Mouse (Mus musculus) neural tube, embryonic 11.5 days (tissue): Measurements from ENCODE around the gene Ptpro. TPM values are rescaled to one million over a fixed set of nuclear protein-coding genes. Genes with fewer than 3 reads are reported as not detected.

Experiments
- ATAC-seq: fragments of 200-750 bp; cut with Nextera tagmentation; 2 replicates; pipeline ENCODE4 v1.8.0; 2017; ENCODE audit warnings: moderate number of reproducible peaks, mild to moderate bottlenecking, moderate TSS enrichment, moderate library complexity; ENCODE audit not compliant: insufficient read depth, low FRiP score, low TSS enrichment
- DNase-seq: peaks from one replicate; pipeline ENCODE4 v3.0.0-alpha.2; 2015; ENCODE audit warnings: low spot score
- H3K27ac ChIP-seq: fragments of 300-500 bp; sonication (generic); 2 replicates; pipeline ENCODE4 v1.5.1; 2014; ENCODE audit warnings: low read depth, mild to moderate bottlenecking, low read length
- H3K27me3 ChIP-seq: fragments of 300-500 bp; sonication (generic); 2 replicates; pipeline ENCODE4 v1.6.1; 2014; ENCODE audit warnings: mild to moderate bottlenecking, low read length, mixed read lengths; ENCODE audit not compliant: control insufficient read depth, insufficient read depth
- H3K36me3 ChIP-seq: fragments of 300-500 bp; sonication (generic); 2 replicates; pipeline ENCODE4 v1.6.1; 2014; ENCODE audit warnings: mild to moderate bottlenecking, low read length, moderate library complexity, mixed read lengths; ENCODE audit not compliant: control insufficient read depth, insufficient read depth
- H3K4me1 ChIP-seq: fragments of 300-500 bp; sonication (generic); 2 replicates; pipeline ENCODE4 v1.6.1; 2014; ENCODE audit warnings: low read length, mixed read lengths; ENCODE audit not compliant: control insufficient read depth, insufficient read depth
- H3K4me2 ChIP-seq: fragments of 300-500 bp; sonication (generic); 2 replicates; pipeline ENCODE4 v1.6.1; 2014; ENCODE audit warnings: low read depth, mild to moderate bottlenecking, moderate library complexity
- H3K4me3 ChIP-seq: fragments of 300-500 bp; sonication (generic); 2 replicates; pipeline ENCODE4 v1.5.1; 2014; ENCODE audit warnings: low read depth, low read length
- H3K9ac ChIP-seq: fragments of 300-500 bp; sonication (generic); 2 replicates; pipeline ENCODE4 v1.6.1; 2014; ENCODE audit warnings: mild to moderate bottlenecking, low read length
- H3K9me3 ChIP-seq: fragments of 300-500 bp; sonication (generic); 2 replicates; pipeline ENCODE4 v1.6.1; 2016; ENCODE audit warnings: low read length; ENCODE audit not compliant: control insufficient read depth
- WGBS: fragments of 180-500 bp; shearing (Covaris S2); extraction: QIAGEN DNeasy Blood & Tissue Kit; methylation state at CpG from one replicate; pipeline ENCODE4 v1.1.7; 2014; 5-methylcytosine and 5-hydroxymethylcytosine counted together
- polyA plus RNA-seq: library from polyadenylated mRNA; unstranded; fragments of >200 nt; fragmentation: Nextera tagmentation; extraction: Ambion mirVana; gene quantifications from 2 replicates; pipeline ENCODE4 v1.2.1, GENCODE M21; 2014

Gene Ptpro
- polyA plus RNA-seq, 1 experiment from 2014 or later, result 18.5 TPM

DNA sequence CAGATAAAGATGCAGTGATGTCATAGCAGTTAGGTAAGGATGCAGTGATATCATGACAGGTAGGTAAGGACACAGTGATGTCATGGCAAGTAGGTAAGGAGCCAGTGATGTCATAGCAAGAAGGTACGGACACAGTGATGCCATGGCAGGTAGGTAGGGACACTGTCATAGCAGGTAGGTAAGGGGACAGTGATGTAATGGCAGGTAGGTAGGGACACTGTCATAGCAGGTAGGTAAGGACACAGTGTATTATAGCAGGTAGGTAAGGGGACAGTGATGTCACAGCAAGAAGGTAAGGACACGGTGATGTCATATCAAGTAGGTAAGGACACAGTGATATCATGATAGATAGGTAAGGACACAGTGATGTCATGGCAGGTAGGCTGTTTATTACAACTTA is 244.4 kb downstream of the Ptpro start:
- Histone ChIP-seq H3K4me2 (no peak overlapping the region), H3K4me1 (no peaks in the 10 kb centered on the region), H3K27ac (no peak overlapping the region), H3K9me3 (no peaks in the 10 kb centered on the region), H3K4me3 (no peak overlapping the region), H3K9ac (no peak overlapping the region), H3K36me3 (no peaks in the 10 kb centered on the region), H3K27me3 (no peaks in the 10 kb centered on the region)
- ATAC-seq (no peak), DNase-seq (no peak)
- 99% methylated on average over 2 of the region's 2 CpGs for WGBS

DNA sequence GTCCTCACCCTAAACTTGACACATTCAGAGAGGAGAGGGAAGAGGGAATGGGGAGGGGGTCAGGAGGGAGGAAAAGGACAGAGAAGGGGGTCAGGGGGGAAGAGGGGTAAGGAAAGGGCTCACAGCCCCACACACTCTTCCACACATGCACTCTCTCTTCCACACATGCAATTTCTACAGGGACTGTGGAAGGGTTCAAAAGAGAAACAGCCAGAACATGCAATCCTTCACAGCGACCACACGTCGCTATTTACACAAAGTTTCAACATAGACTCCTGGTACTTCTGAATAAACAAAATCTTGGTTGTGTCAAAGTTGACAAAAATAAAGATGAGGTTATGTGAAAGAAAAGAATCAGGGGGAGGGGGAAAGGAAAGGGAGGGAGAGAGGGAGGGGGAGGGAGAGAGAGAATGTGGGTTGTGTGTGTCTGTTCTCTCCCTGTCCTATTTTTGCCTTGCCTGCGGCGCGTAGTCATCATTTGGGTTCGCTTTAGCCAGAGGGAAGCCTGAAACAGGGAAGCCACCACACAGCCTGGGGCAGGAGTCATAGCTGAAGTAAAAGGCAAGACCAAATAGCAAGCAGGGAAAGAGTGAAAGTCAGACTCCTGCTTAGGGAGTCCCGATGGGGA is 245.2 kb downstream of the Ptpro start:
- ATAC-seq (no peak), DNase-seq (no peak)
- 93% methylated on average over 8 of the region's 8 CpGs for WGBS
- Histone ChIP-seq H3K9me3 (no peaks in the 10 kb centered on the region), H3K27me3 (no peaks in the 10 kb centered on the region), H3K9ac (no peak overlapping the region), H3K36me3 (no peaks in the 10 kb centered on the region), H3K27ac (no peak overlapping the region), H3K4me2 (no peak overlapping the region), H3K4me1 (no peaks in the 10 kb centered on the region), H3K4me3 (no peak overlapping the region)

DNA sequence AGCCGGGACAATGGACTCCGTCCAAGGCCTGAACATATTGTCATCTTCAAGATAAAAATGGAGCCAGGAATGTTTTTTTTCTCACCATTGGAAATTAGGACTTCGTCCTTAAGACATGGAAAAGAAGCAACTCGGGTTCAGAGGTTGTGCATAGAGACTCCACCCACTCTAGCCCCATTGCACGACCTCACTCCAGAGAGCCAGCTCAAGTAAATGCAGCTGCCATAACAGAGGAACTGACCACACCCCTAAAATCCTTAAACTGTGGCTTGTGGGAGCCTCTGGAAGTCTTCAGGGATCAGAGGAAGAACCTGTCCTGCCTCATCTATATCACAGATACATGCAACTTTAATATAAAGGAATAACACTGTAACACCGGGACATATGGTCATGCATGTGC is 246.7 kb downstream of the Ptpro start:
- 77% methylated on average over 6 of the region's 6 CpGs for WGBS
- Histone ChIP-seq H3K4me3 (no peak overlapping the region), H3K4me1 (no peaks in the 10 kb centered on the region), H3K9me3 (no peaks in the 10 kb centered on the region), H3K36me3 (no peaks in the 10 kb centered on the region), H3K4me2 (no peak overlapping the region), H3K9ac (no peak overlapping the region), H3K27me3 (no peaks in the 10 kb centered on the region), H3K27ac (no peak overlapping the region)
- no peak for DNase-seq
- ATAC-seq, result no peak

GRCm38 (mm10) chr6:137503009-137503408 is 250.9 kb downstream of the Ptpro start:
- Histone ChIP-seq H3K4me3 (no peak overlapping the region), H3K27me3 (no peaks in the 10 kb centered on the region), H3K36me3 (no peaks in the 10 kb centered on the region), H3K4me1 (no peaks in the 10 kb centered on the region), H3K9ac (no peak overlapping the region), H3K4me2 (no peak overlapping the region), H3K27ac (no peak overlapping the region), H3K9me3 (no peaks in the 10 kb centered on the region)
- no peak for DNase-seq
- WGBS, result 89% methylated on average over 7 of the region's 7 CpGs
- ATAC-seq, result no peak

DNA sequence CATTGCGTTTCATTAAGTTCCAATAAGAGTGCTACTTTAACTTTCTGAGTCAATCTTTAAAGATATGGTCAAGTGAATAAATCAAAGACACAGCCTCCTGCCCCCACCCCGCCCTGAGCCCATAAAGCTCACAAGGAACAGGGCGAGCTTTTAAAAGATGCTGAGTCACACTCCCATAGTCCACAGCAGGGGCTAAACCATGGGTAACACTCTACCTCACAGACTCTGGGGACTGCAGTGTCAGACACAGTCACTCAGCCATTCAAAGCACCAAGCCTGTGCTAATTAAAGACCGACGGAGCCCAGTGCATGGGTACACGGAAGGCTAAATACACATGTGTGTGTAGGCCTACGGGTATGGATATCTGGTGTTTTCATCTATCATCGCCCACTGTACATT is 251.3 kb downstream of the Ptpro start:
- no peaks in the 10 kb centered on the region for H3K9me3 ChIP-seq
- ATAC-seq, result no peak

DNA sequence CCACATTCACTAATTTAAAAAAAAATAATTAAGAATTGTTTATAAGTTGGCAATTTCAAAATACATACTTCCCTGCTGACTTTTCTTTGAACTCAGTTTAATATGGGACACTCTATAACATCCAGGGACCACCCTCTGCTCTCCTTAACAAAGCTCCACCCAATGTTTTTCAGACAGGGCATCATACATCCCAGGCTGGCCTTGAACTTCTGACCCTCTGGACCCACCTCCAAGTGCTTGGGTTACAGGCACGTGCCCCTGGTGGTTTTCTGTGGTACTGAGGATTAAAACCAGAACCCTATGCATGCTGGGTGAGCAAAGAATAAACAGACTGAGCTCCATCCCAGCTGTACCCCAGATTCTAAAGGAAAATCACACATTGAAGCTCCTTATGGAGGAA is 251.9 kb downstream of the Ptpro start:
- Histone ChIP-seq H3K36me3 (no peaks in the 10 kb centered on the region), H3K4me1 (no peaks in the 10 kb centered on the region), H3K4me3 (no peak overlapping the region), H3K27me3 (no peaks in the 10 kb centered on the region), H3K27ac (no peak overlapping the region), H3K9me3 (no peaks in the 10 kb centered on the region), H3K9ac (no peak overlapping the region), H3K4me2 (no peak overlapping the region)
- ATAC-seq (no peak), DNase-seq (no peak)
- 69% methylated on average over 1 of the region's 1 CpGs for WGBS

More for the DNA sequence above, 251.3 kb downstream of the Ptpro start:
- Histone ChIP-seq H3K27me3 (no peaks in the 10 kb centered on the region), H3K27ac (no peak overlapping the region), H3K4me2 (no peak overlapping the region), H3K4me3 (no peak overlapping the region), H3K4me1 (no peaks in the 10 kb centered on the region), H3K36me3 (no peaks in the 10 kb centered on the region), H3K9ac (no peak overlapping the region)
- WGBS, result 84% methylated on average over 8 of the region's 8 CpGs
- no peak for DNase-seq

- Histone ChIP-seq H3K27me3 (no peaks in the 10 kb centered on the region), H3K27ac (no peak overlapping the region), H3K9me3 (no peaks in the 10 kb centered on the region), H3K4me1 (no peaks in the 10 kb centered on the region), H3K4me2 (no peak overlapping the region), H3K9ac (no peak overlapping the region), H3K4me3 (no peak overlapping the region), H3K36me3 (no peaks in the 10 kb centered on the region)
- ATAC-seq (no peak), DNase-seq (no peak)
- 83% methylated on average over 3 of the region's 3 CpGs for WGBS
These were observed 253.6 kb downstream of the Ptpro start for GRCm38 (mm10) chr6:137505555-137506227.

GRCm38 (mm10) chr6:137506563-137506962 is 254.4 kb downstream of the Ptpro start:
- 96% methylated on average over 7 of the region's 7 CpGs for WGBS

DNA sequence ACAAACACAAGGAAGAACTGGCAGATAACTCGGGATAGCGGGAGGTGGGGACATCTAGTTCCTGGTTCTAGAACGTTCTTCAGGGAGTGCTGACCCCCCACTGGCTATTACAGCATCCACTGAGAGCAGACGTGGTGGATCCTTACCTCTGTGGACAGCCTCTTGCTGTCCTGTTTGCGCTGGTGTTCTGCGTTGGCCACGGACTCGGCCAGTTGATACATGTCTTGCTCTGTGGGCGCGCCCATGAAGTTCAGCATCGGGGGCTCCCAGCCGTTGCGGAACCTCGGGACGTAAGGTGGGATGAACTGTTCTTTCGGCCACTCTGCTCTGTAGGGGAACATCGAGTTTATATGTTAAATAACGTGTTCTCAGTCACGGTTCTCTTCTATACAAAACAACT is 256.8 kb downstream of the Ptpro start:
- WGBS, result 93% methylated on average over 19 of the region's 19 CpGs
- H3K9ac ChIP-seq, result no peak overlapping the region
- no peak overlapping the region for H3K27ac ChIP-seq
- H3K4me2 ChIP-seq, result no peak overlapping the region
- H3K27me3 ChIP-seq, result no peaks in the 10 kb centered on the region
- H3K4me3 ChIP-seq, result no peak overlapping the region
- DNase-seq, result no peak
- no peaks in the 10 kb centered on the region for H3K36me3 ChIP-seq
- no peak for ATAC-seq
- no peaks in the 10 kb centered on the region for H3K4me1 ChIP-seq
- H3K9me3 ChIP-seq, result no peaks in the 10 kb centered on the region

More at GRCm38 (mm10) chr6:137506563-137506962, 254.4 kb downstream of the Ptpro start:
- Histone ChIP-seq H3K9me3 (no peaks in the 10 kb centered on the region), H3K9ac (no peak overlapping the region), H3K4me1 (no peaks in the 10 kb centered on the region), H3K4me2 (no peak overlapping the region), H3K36me3 (no peaks in the 10 kb centered on the region), H3K27ac (no peak overlapping the region), H3K27me3 (no peaks in the 10 kb centered on the region), H3K4me3 (no peak overlapping the region)
- DNase-seq, result no peak
- ATAC-seq, result no peak
